Mouse (Mus musculus) C2C12 (cell line): ENCODE data around the gene Clptm1l.

Source experiments
- CTCF ChIP-seq: IDR thresholded peaks from one replicate; pipeline ENCODE4 v1.5.1; 2011; ENCODE audit not compliant: control insufficient read depth, insufficient read depth, insufficient read length
- FOSL1 ChIP-seq: IDR thresholded peaks from one replicate; pipeline ENCODE4 v1.8.0; 2011; ENCODE audit warnings: mild to moderate bottlenecking, low read length; ENCODE audit not compliant: poor library complexity, insufficient read depth, severe bottlenecking
- MYOG ChIP-seq: IDR thresholded peaks from one replicate; pipeline ENCODE4 v1.6.1; 2011; ENCODE audit not compliant: control insufficient read depth, insufficient read length; ENCODE audit errors: extremely low read depth

GRCm38 (mm10) chr13:73600217-73600616 is 3.6 kb upstream of the Clptm1l start:
- TF ChIP-seq CTCF: no peak
- TF ChIP-seq MYOG: no peak
- no peak for TF ChIP-seq FOSL1
